Mouse (Mus musculus): ENCODE measurements around the gene Dzip1l. TPM values are rescaled to one million over a fixed set of nuclear protein-coding genes. Genes with fewer than 3 reads are reported as not detected.

The Dzip1l gene
- polyA plus RNA-seq, 1 experiment from 2014 or later, result 16.5 TPM

GRCm38 (mm10) chr9:99710297-99710696 lies 81.0 kb downstream of the Dzip1l start:
- Histone ChIP-seq H3K4me3 (ENCODE audit: low read depth, low read length) (no peak overlapping the region), H3K4me2 (no peak overlapping the region), H3K27ac (ENCODE audit: low read depth, low read length) (no peak overlapping the region), H3K9ac (ENCODE audit: low read depth, low read length) (no peak overlapping the region), H3K9me3 (replicated peaks; ENCODE audit: control insufficient read depth, low read length) (no peaks in the 10 kb centered on the region), H3K36me3 (ENCODE audit: control insufficient read depth, insufficient read depth, low read length) (no peaks in the 10 kb centered on the region), H3K27me3 (ENCODE audit: control insufficient read depth, insufficient read depth, low read length) (no peaks in the 10 kb centered on the region), H3K4me1 (ENCODE audit: control insufficient read depth, insufficient read depth, low read length) (no peaks in the 10 kb centered on the region)
- 68% methylated on average over 4 of the region's 4 CpGs for WGBS (ENCODE audit: insufficient replicate concordance)
- no peak for ATAC-seq (replicated peaks; ENCODE audit: insufficient number of reproducible peaks, low FRiP score, low TSS enrichment)

GRCm38 (mm10) chr9:99717134-99717533 lies 87.8 kb downstream of the Dzip1l start, which contains the start of gene Cldn18:
TSS of gene Cldn18 (minus strand) at chr9:99717267.
- Histone ChIP-seq H3K9ac (ENCODE audit: low read depth, low read length) (no peak within 1 kb of the TSS), H3K4me3 (ENCODE audit: low read depth, low read length) (no peak within 1 kb of the TSS), H3K36me3 (ENCODE audit: control insufficient read depth, insufficient read depth, low read length) (no peaks in the 10 kb centered on the region), H3K27me3 (ENCODE audit: control insufficient read depth, insufficient read depth, low read length) (no peaks in the 10 kb centered on the region), H3K9me3 (replicated peaks; ENCODE audit: control insufficient read depth, low read length) (no peaks in the 10 kb centered on the region), H3K4me1 (ENCODE audit: control insufficient read depth, insufficient read depth, low read length) (no peaks in the 10 kb centered on the region), H3K27ac (ENCODE audit: low read depth, low read length) (no peak within 1 kb of the TSS), H3K4me2 (no peak within 1 kb of the TSS)
- WGBS (ENCODE audit: insufficient replicate concordance), result 85% methylated on average over 14 of the region's 14 CpGs
- ATAC-seq (replicated peaks; ENCODE audit: insufficient number of reproducible peaks, low FRiP score, low TSS enrichment), result no peak

Other genes with a start within 250 kb of the Dzip1l start
- 5.8 and 6.4 TPM in 2 replicates for gene Mras, start 192.1 kb upstream of the Dzip1l start, polyA plus RNA-seq (2014; fragmentation: Nextera tagmentation; extraction: Ambion mirVana)
- 0.19 TPM in 1 of 2 replicates, not detected in the other for gene Nme9, start 178.0 kb upstream of the Dzip1l start, polyA plus RNA-seq (2014; fragmentation: Nextera tagmentation; extraction: Ambion mirVana)
- 23.4 and 24.4 TPM in 2 replicates for gene Armc8, start 60.6 kb upstream of the Dzip1l start, polyA plus RNA-seq (2014; fragmentation: Nextera tagmentation; extraction: Ambion mirVana)
- gene Dbr1, start 53.7 kb upstream of the Dzip1l start, polyA plus RNA-seq (2014; fragmentation: Nextera tagmentation; extraction: Ambion mirVana), result 20.0 and 22.0 TPM in 2 replicates
- gene A4gnt, start 17.0 kb upstream of the Dzip1l start, polyA plus RNA-seq (2014; fragmentation: Nextera tagmentation; extraction: Ambion mirVana), result not detected in 2 replicates
- 0.13 TPM in 1 of 2 replicates, not detected in the other for gene Cldn18, start 87.8 kb downstream of the Dzip1l start, polyA plus RNA-seq (2014; fragmentation: Nextera tagmentation; extraction: Ambion mirVana)
- not detected in 2 replicates for gene Sox14, start 246.7 kb downstream of the Dzip1l start, polyA plus RNA-seq (2014; fragmentation: Nextera tagmentation; extraction: Ambion mirVana)